Mouse (Mus musculus) kidney, adult 11 months (tissue): ENCODE results near the gene Metap1d.
A peak's percentile ranks its signal among the peaks of the same experiment; 100 is the strongest.

Experiments
- DNase-seq: peaks from one replicate; pipeline ENCODE4 v3.0.0; 2022

Metap1d gene

GRCm38 (mm10) chr2:71528014-71528713 lies 75.1 kb downstream of the Metap1d start, which contains the start of gene Dlx1:
TSS of gene Dlx1 (plus strand) at chr2:71528113.
- no peak for DNase-seq

GRCm38 (mm10) chr2:71528714-71529510 lies 75.8 kb downstream of the Metap1d start:
- DNase-seq: no peak

GRCm38 (mm10) chr2:71529511-71530351 lies 76.7 kb downstream of the Metap1d start:
- peak; percentile 62 for DNase-seq

- no peak for DNase-seq
These were observed 77.5 kb downstream of the Metap1d start for GRCm38 (mm10) chr2:71530391-71531123.

GRCm38 (mm10) chr2:71531124-71531590 lies 78.1 kb downstream of the Metap1d start:
- DNase-seq: no peak

GRCm38 (mm10) chr2:71531990-71532970 lies 79.2 kb downstream of the Metap1d start:
- DNase-seq: no peak

- DNase-seq: no peak
These were observed 80.0 kb downstream of the Metap1d start for GRCm38 (mm10) chr2:71533094-71533493.

GRCm38 (mm10) chr2:71534242-71535052 lies 81.4 kb downstream of the Metap1d start:
- DNase-seq: no peak

- DNase-seq: no peak
These were observed 87.7 kb downstream of the Metap1d start for GRCm38 (mm10) chr2:71540611-71541417.

GRCm38 (mm10) chr2:71541418-71542226 lies 88.5 kb downstream of the Metap1d start:
- no peak for DNase-seq

- DNase-seq: no peak
These were observed 89.2 kb downstream of the Metap1d start for GRCm38 (mm10) chr2:71542227-71542815.

- no peak for DNase-seq
These were observed 89.8 kb downstream of the Metap1d start for GRCm38 (mm10) chr2:71542816-71543301.

- no peak for DNase-seq
These were observed 90.5 kb downstream of the Metap1d start for GRCm38 (mm10) chr2:71543531-71543930.

GRCm38 (mm10) chr2:71543948-71544347 lies 90.9 kb downstream of the Metap1d start:
- no peak for DNase-seq

GRCm38 (mm10) chr2:71544391-71545285 lies 91.6 kb downstream of the Metap1d start:
- DNase-seq: no peak

- DNase-seq: no peak
These were observed 92.4 kb downstream of the Metap1d start for GRCm38 (mm10) chr2:71545401-71545881.
